11 mouse cellular contexts compared by ENCODE assay signal in genomic region chr2:144274741-144275140, GRCm38 (mm10). TPM values are rescaled to one million over a fixed set of nuclear protein-coding genes. Genes with fewer than 3 reads are reported as not detected.
DNase-seq lines count a peak whose midpoint lies in the region; ATAC-seq lines count a peak whose summit lies in the region.
"Had no signal": no experiment of that assay in that cellular context is flagged by ENCODE, and none has a peak within 500 bp of the region (broad histone marks: within the 10 kb centered on the region; RNA-seq: fewer than 3 reads in every experiment).

No protein-coding gene starts in this region.

- 27% methylated on average over 8 of the region's 8 CpGs for WGBS in kidney, embryonic 16.5 days
- WGBS in embryonic facial prominence, embryonic 13.5 days: 48% methylated on average over 8 of the region's 8 CpGs

- peak overlapping the region; percentile 13 for H3K9ac ChIP-seq in kidney, embryonic 16.5 days (replicated peaks; ENCODE audit: low read length)
- H3K9ac ChIP-seq in embryonic facial prominence, embryonic 13.5 days: peak overlapping the region; percentile 32; the same call in 1 of the 2 replicates

- no peaks in the 10 kb centered on the region for H3K27me3 ChIP-seq in kidney, embryonic 16.5 days (ENCODE audit: insufficient read depth, low read length)
- no peaks in the 10 kb centered on the region for H3K27me3 ChIP-seq in embryonic facial prominence, embryonic 13.5 days
- H3K27me3 ChIP-seq: hindbrain, embryonic 13.5 days had no signal

- 0 out of 2 replicates have a peak, but pooled peaks cover 2% of the 10 kb centered on the region for H3K4me1 ChIP-seq in kidney, embryonic 16.5 days (ENCODE audit: insufficient read depth, low read length)
- H3K4me1 ChIP-seq in embryonic facial prominence, embryonic 13.5 days: peaks cover 5% of the 10 kb centered on the region

- H3K4me2 ChIP-seq in kidney, embryonic 16.5 days (replicated peaks; ENCODE audit: low read depth, low read length): 0 out of 2 replicates have a peak overlapping the region, but pooled peaks have one; percentile 1
- H3K4me2 ChIP-seq in embryonic facial prominence, embryonic 13.5 days: peak overlapping the region; percentile 7; the same call in 1 of the 2 replicates
- H3K4me2 ChIP-seq: hindbrain, embryonic 13.5 days had no signal

- peak overlapping the region; percentile 64; the same call in 1 of the 2 replicates for H3K27ac ChIP-seq in kidney, embryonic 16.5 days (ENCODE audit: low read length)
- H3K27ac ChIP-seq in embryonic facial prominence, embryonic 13.5 days: peak overlapping the region; percentile 39; the same call in 1 of the 2 replicates
- H3K27ac ChIP-seq: hindbrain, embryonic 13.5 days had no signal

- peaks cover 16% of the 10 kb centered on the region for H3K36me3 ChIP-seq in kidney, embryonic 16.5 days (ENCODE audit: insufficient read depth, low read length)
- H3K36me3 ChIP-seq in embryonic facial prominence, embryonic 13.5 days: peaks cover 31% of the 10 kb centered on the region

- H3K9me3 ChIP-seq in kidney, embryonic 16.5 days (ENCODE audit: low read length): no peaks in the 10 kb centered on the region
- H3K9me3 ChIP-seq in embryonic facial prominence, embryonic 13.5 days: no peaks in the 10 kb centered on the region
- H3K9me3 ChIP-seq: hindbrain, embryonic 13.5 days had no signal

- no peak for DNase-seq in kidney, postnatal 14 days
- peak; percentile 75 for DNase-seq in ZHBTc4 (ENCODE audit: low read depth, low spot score)
- no peak for DNase-seq in natural killer cell, adult 2 months (ENCODE audit: low spot score in 2 of 2)
- no peak for DNase-seq in Muller cell, postnatal 12 days (ENCODE audit: inconsistent ontology term)
- no peak for DNase-seq in testis, postnatal 14 days (ENCODE audit: low spot score)

- no peak overlapping the region for H3K4me3 ChIP-seq in kidney, embryonic 16.5 days (ENCODE audit: low read length)
- no peak overlapping the region for H3K4me3 ChIP-seq in embryonic facial prominence, embryonic 13.5 days
- H3K4me3 ChIP-seq: hindbrain, embryonic 13.5 days; myocyte had no signal

- ATAC-seq in kidney, embryonic 16.5 days (ENCODE audit: low FRiP score, low TSS enrichment): no peak
- ATAC-seq in embryonic facial prominence, embryonic 13.5 days (ENCODE audit: insufficient number of reproducible peaks, insufficient read depth, low FRiP score, low TSS enrichment, low read depth): no peak
- peak; percentile 36 for ATAC-seq in megakaryocyte, adult 5-6 weeks (ENCODE audit: poor library complexity, severe bottlenecking)

RNA-seq across cellular contexts. Expression of gene Snx5, which starts 4.0 kb away (rescaled TPM):
- polyA plus RNA-seq in kidney, embryonic 16.5 days (2015; fragmentation: Nextera tagmentation; extraction: Ambion mirVana): 118 and 122 TPM in 2 replicates
- polyA plus RNA-seq in embryonic facial prominence, embryonic 13.5 days (2015; fragmentation: Nextera tagmentation; extraction: Ambion mirVana): 124 TPM in 2 replicates
- 145 and 164 TPM in 2 replicates for total RNA-seq in megakaryocyte, adult 5-6 weeks (2015)
- total RNA-seq in megakaryocyte, adult 5-6 weeks (2017): 178 and 195 TPM in 2 replicates

RNA-seq across cellular contexts. Expression of gene Mgme1, which starts 4.3 kb away (rescaled TPM):
- 28.7 and 29.8 TPM in 2 replicates for polyA plus RNA-seq in kidney, embryonic 16.5 days (2015; fragmentation: Nextera tagmentation; extraction: Ambion mirVana)
- polyA plus RNA-seq in embryonic facial prominence, embryonic 13.5 days (2015; fragmentation: Nextera tagmentation; extraction: Ambion mirVana): 17.5 and 19.2 TPM in 2 replicates
- 6.8 and 9.4 TPM in 2 replicates for total RNA-seq in megakaryocyte, adult 5-6 weeks (2015)
- total RNA-seq in megakaryocyte, adult 5-6 weeks (2017): 12.8 and 13.2 TPM in 2 replicates

RNA-seq across cellular contexts. Expression of gene Ovol2, which starts 57.2 kb away (rescaled TPM):
- 1.1 and 1.2 TPM in 2 replicates for polyA plus RNA-seq in kidney, embryonic 16.5 days (2015; fragmentation: Nextera tagmentation; extraction: Ambion mirVana)
- polyA plus RNA-seq in embryonic facial prominence, embryonic 13.5 days (2015; fragmentation: Nextera tagmentation; extraction: Ambion mirVana): 3.2 TPM in 2 replicates
- not detected in 2 replicates for total RNA-seq in megakaryocyte, adult 5-6 weeks (2015)
- total RNA-seq in megakaryocyte, adult 5-6 weeks (2017): not detected in 2 replicates
- total RNA-seq: common myeloid progenitor, adult 5-6 weeks had no signal
- polyA plus RNA-seq: hindbrain, embryonic 13.5 days; myocyte had no signal
